Mouse (Mus musculus): ENCODE results near the gene Ap2s1. TPM values are rescaled to one million over a fixed set of nuclear protein-coding genes. Genes with fewer than 3 reads are reported as not detected.
A peak's percentile ranks its signal among the peaks of the same experiment; 100 is the strongest.

Gene Ap2s1
- polyA plus RNA-seq, 1 experiment from 2014 or later = 451 TPM

DNA sequence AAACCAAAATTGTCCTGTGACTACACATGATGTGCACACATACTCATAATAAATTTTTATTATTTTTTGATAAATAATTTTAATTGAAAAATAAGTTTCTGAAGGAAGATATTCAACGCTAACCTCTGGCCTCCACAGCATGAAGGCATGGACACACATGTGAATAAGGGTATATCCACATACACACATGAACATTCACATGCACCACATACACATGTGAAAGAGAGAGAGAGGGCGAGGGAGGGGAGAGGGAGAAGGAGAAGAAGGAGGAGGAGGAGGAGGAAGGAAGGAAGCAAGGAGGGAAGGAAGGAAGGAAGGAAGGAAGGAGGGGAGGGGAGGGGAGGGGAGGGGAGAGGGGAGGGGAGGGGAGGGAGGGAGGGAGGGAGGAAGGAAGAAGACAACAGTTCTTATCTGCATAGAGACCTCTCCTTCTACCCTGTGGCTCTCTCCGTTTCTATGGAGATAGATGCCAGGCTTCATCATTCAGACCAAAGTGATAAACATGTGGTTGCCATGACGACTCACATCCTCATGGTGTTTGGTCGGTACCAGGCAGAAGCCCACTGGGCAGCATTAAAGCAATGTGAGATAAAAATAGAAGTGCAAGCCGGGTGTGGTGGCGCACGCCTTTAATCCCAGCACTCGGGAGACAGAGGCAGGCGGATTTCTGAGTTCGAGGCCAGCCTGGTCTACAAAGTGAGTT is 20.8 kb downstream of the Ap2s1 start:
- H3K4me2 ChIP-seq = no peak overlapping the region
- ATAC-seq (ENCODE audit: low FRiP score, low read depth) = peak; percentile 95
- no peak overlapping the region for H3K27ac ChIP-seq (replicated peaks)
- no peaks in the 10 kb centered on the region for H3K36me3 ChIP-seq
- H3K4me1 ChIP-seq (replicated peaks) = no peaks in the 10 kb centered on the region
- 40% methylated on average over 10 of the region's 11 CpGs for WGBS
- H3K4me3 ChIP-seq = no peak overlapping the region
- no peaks in the 10 kb centered on the region for H3K9me3 ChIP-seq
- no peak overlapping the region for H3K9ac ChIP-seq
- no peaks in the 10 kb centered on the region for H3K27me3 ChIP-seq

- Histone ChIP-seq H3K4me3 (no peak overlapping the region), H3K9me3 (no peaks in the 10 kb centered on the region), H3K9ac (no peak overlapping the region), H3K27ac (replicated peaks) (no peak overlapping the region), H3K4me2 (no peak overlapping the region), H3K4me1 (replicated peaks) (no peaks in the 10 kb centered on the region), H3K36me3 (no peaks in the 10 kb centered on the region), H3K27me3 (no peaks in the 10 kb centered on the region)
- ATAC-seq (ENCODE audit: low FRiP score, low read depth) = no peak
- 28% methylated on average over 8 of the region's 8 CpGs for WGBS
These were observed 22.1 kb downstream of the Ap2s1 start for GRCm38 (mm10) chr7:16760292-16760691.

DNA sequence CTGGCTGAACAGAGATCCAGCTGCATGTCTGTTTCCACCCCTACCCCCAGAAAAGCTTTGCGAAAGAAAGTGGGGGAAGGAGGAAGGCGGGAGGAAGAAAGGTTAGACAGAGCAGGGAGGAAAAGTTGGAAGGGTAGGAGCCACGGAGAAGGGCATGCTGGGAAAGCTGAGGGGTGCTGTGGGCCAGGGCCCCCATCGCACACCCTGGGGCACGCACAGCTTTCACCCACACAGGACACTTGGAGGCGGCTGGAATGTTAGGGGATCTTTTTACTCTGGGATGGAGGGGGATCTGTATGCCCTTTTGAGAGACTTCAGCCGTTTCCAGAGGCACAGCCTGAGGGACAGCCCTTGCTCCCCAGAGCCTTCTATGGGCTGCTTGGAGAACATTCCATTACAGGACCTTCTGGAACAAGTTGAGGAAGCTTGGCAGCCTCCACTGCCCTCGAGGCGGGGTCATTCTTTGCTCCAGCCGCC is 22.8 kb downstream of the Ap2s1 start:
- Histone ChIP-seq H3K4me1 (replicated peaks) (no peaks in the 10 kb centered on the region), H3K27ac (replicated peaks) (no peak overlapping the region), H3K4me3 (no peak overlapping the region), H3K4me2 (no peak overlapping the region), H3K36me3 (no peaks in the 10 kb centered on the region), H3K27me3 (no peaks in the 10 kb centered on the region), H3K9me3 (no peaks in the 10 kb centered on the region), H3K9ac (no peak overlapping the region)
- 54% methylated on average over 10 of the region's 10 CpGs for WGBS
- ATAC-seq (ENCODE audit: low FRiP score, low read depth) = no peak

- Histone ChIP-seq H3K9ac (no peak overlapping the region), H3K36me3 (no peaks in the 10 kb centered on the region), H3K27me3 (no peaks in the 10 kb centered on the region), H3K9me3 (no peaks in the 10 kb centered on the region), H3K4me3 (no peak overlapping the region), H3K27ac (replicated peaks) (no peak overlapping the region), H3K4me1 (replicated peaks) (no peaks in the 10 kb centered on the region), H3K4me2 (no peak overlapping the region)
- WGBS = 67% methylated on average over 5 of the region's 5 CpGs
- no peak for ATAC-seq (ENCODE audit: low FRiP score, low read depth)
These were observed 23.4 kb downstream of the Ap2s1 start for GRCm38 (mm10) chr7:16761630-16762029.

- no peak overlapping the region for H3K27ac ChIP-seq (replicated peaks)
- no peak overlapping the region for H3K9ac ChIP-seq
- no peak for ATAC-seq (ENCODE audit: low FRiP score, low read depth)
- 90% methylated on average over 7 of the region's 7 CpGs for WGBS
- H3K4me1 ChIP-seq (replicated peaks) = no peaks in the 10 kb centered on the region
- no peaks in the 10 kb centered on the region for H3K9me3 ChIP-seq
- H3K4me3 ChIP-seq = no peak overlapping the region
- no peak overlapping the region for H3K4me2 ChIP-seq
- no peaks in the 10 kb centered on the region for H3K27me3 ChIP-seq
- H3K36me3 ChIP-seq = no peaks in the 10 kb centered on the region
These were observed 25.4 kb downstream of the Ap2s1 start for GRCm38 (mm10) chr7:16763463-16764218.

- Histone ChIP-seq H3K4me2 (no peak overlapping the region), H3K9ac (no peak overlapping the region), H3K9me3 (no peaks in the 10 kb centered on the region), H3K27me3 (no peaks in the 10 kb centered on the region), H3K27ac (replicated peaks) (no peak overlapping the region), H3K36me3 (no peaks in the 10 kb centered on the region), H3K4me3 (no peak overlapping the region), H3K4me1 (replicated peaks) (no peaks in the 10 kb centered on the region)
- ATAC-seq (ENCODE audit: low FRiP score, low read depth) = no peak
- WGBS = 25% methylated on average over 2 of the region's 2 CpGs
These were observed 28.2 kb downstream of the Ap2s1 start for GRCm38 (mm10) chr7:16766443-16766842.

DNA sequence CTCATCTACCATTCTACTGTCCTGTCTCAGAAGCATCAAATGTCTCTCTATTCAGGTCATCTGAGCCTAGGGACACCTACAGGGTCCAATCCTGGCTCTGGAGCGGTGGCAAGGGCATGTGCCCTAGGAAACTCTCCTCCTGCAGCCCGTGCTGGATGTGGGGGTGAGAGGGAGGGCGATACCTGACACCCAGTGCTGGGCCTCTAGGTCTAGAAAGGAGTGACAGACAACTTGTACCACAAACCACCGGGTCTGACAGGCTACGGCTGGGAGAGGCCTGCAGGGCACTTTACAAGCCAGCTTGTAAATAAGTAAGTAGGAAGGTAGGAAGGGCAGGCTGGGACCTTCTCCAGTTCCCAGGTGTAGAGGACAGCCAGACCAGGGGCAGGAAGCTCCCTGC is 37.7 kb downstream of the Ap2s1 start:
- no peaks in the 10 kb centered on the region for H3K27me3 ChIP-seq
- H3K27ac ChIP-seq (replicated peaks) = no peak overlapping the region
- peaks cover 4% of the 10 kb centered on the region; the same call in 1 of the 2 replicates for H3K4me1 ChIP-seq (replicated peaks)
- no peak for ATAC-seq (ENCODE audit: low FRiP score, low read depth)
- H3K4me2 ChIP-seq = no peak overlapping the region
- no peaks in the 10 kb centered on the region for H3K36me3 ChIP-seq
- no peak overlapping the region for H3K9ac ChIP-seq
- no peak overlapping the region for H3K4me3 ChIP-seq
- 65% methylated on average over 5 of the region's 5 CpGs for WGBS
- H3K9me3 ChIP-seq = no peaks in the 10 kb centered on the region

- Histone ChIP-seq H3K4me3 (no peak overlapping the region), H3K4me1 (replicated peaks) (peaks cover 37% of the 10 kb centered on the region), H3K27ac (replicated peaks) (no peak overlapping the region), H3K36me3 (no peaks in the 10 kb centered on the region), H3K4me2 (no peak overlapping the region), H3K9me3 (no peaks in the 10 kb centered on the region), H3K27me3 (no peaks in the 10 kb centered on the region), H3K9ac (no peak overlapping the region)
- ATAC-seq (ENCODE audit: low FRiP score, low read depth) = no peak
- 84% methylated on average over 5 of the region's 5 CpGs for WGBS
These were observed 41.9 kb downstream of the Ap2s1 start for GRCm38 (mm10) chr7:16780076-16780475.

DNA sequence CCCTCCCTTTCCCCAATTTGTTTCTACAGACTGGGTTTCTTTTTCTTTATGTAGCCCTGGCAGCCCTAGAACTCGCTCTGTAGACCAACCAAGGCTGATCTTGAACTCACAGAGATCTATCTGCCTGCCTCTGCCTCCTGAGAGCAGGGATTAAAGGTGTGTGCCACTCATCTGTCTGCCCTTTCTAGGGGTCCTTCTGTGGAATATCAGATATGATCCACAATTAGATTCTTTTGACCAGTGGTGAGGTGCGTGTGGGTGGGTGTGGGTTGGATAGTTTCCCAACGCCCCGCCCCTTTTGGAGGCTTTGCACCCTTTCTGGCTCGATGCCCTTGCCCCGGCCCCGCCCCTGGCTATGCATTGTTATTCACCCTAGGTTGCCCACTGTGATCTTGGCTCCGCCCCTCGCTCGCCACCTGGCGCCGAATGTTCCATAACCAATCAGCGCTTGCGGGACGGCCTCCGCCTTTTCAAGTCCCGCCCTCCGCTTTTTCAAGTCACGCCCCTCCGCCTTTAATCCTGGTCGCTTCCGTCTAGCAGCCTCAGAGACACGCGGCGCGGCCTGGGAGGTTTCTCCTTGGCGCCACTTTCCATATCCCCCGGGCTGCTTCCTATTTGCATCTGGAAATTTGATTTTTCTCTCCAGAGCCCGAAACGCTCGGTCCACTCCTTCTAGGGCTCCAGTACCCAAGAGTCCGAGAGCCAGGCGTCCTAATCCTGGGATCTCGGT is 42.8 kb downstream of the Ap2s1 start, which contains the start of gene Slc1a5:
Slc1a5 (plus strand) TSS at position 516 of the 730 bp plus-strand sequence.
- Histone ChIP-seq H3K4me1 (replicated peaks) (peaks cover 37% of the 10 kb centered on the region), H3K27ac (replicated peaks) (no peak within 1 kb of the TSS), H3K9ac (peak within 1 kb of the TSS; percentile 40), H3K4me3 (peak within 1 kb of the TSS; percentile 52), H3K9me3 (no peaks in the 10 kb centered on the region), H3K4me2 (peak within 1 kb of the TSS; percentile 99), H3K27me3 (no peaks in the 10 kb centered on the region), H3K36me3 (no peaks in the 10 kb centered on the region)
- ATAC-seq (ENCODE audit: low FRiP score, low read depth) = peak; percentile 82
- 3% methylated on average over 34 of the region's 34 CpGs for WGBS

DNA sequence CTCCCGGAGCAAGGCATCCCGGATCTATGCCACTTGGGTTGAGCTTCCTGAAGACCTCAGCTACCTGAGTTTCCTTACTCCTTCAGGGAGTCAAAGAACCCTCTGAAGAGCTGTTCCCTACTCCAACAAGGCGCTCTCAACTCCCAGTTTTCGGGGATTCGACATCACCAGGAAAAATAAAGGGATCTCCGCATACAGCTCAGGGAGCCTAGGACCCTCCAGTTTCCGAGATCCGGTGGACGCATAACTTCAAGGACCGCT is 43.3 kb downstream of the Ap2s1 start:
- H3K4me3 ChIP-seq = peak overlapping the region; percentile 52
- H3K27ac ChIP-seq (replicated peaks) = no peak overlapping the region
- peak overlapping the region; percentile 40 for H3K9ac ChIP-seq
- WGBS = under 1% methylated on average over 10 of the region's 10 CpGs
- H3K4me2 ChIP-seq = peak overlapping the region; percentile 99
- no peaks in the 10 kb centered on the region for H3K27me3 ChIP-seq
- ATAC-seq (ENCODE audit: low FRiP score, low read depth) = no peak
- no peaks in the 10 kb centered on the region for H3K36me3 ChIP-seq
- H3K9me3 ChIP-seq = no peaks in the 10 kb centered on the region
- peaks cover 37% of the 10 kb centered on the region for H3K4me1 ChIP-seq (replicated peaks)

DNA sequence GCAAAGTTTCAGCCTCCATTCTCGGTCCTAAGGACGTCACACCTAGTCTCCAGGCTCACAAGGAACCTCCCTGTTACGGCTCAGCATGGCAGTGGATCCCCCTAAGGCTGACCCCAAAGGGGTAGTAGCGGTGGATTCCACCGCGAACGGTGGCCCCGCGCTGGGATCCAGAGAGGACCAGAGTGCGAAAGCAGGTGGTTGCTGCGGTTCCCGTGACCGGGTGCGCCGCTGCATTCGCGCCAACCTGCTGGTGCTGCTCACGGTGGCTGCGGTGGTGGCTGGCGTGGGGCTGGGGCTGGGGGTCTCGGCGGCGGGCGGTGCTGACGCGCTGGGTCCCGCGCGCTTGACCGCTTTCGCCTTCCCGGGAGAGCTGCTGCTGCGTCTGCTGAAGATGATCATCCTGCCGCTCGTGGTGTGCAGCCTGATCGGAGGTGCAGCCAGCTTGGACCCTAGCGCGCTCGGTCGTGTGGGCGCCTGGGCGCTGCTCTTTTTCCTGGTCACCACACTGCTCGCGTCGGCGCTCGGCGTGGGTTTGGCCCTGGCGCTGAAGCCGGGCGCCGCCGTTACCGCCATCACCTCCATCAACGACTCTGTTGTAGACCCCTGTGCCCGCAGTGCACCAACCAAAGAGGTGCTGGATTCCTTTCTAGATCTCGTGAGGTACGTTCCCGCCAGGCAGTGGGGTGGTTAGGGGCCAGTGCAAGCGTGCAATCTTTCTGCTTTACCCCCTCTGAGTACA is 43.8 kb downstream of the Ap2s1 start:
- Histone ChIP-seq H3K4me2 (peak overlapping the region; percentile 99), H3K4me3 (peak overlapping the region; percentile 52), H3K27me3 (no peaks in the 10 kb centered on the region), H3K36me3 (no peaks in the 10 kb centered on the region), H3K9me3 (no peaks in the 10 kb centered on the region), H3K4me1 (replicated peaks) (peaks cover 37% of the 10 kb centered on the region), H3K27ac (replicated peaks) (no peak overlapping the region), H3K9ac (peak overlapping the region; percentile 40)
- ATAC-seq (ENCODE audit: low FRiP score, low read depth) = peak; percentile 17
- under 1% methylated on average over 59 of the region's 60 CpGs for WGBS
